Mouse (Mus musculus) lung, embryonic 15.5 days (tissue): Measurements from ENCODE around the gene Me1. TPM values are rescaled to one million over a fixed set of nuclear protein-coding genes. Genes with fewer than 3 reads are reported as not detected.
A peak's percentile ranks its signal among the peaks of the same experiment; 100 is the strongest.

Experiments
- ATAC-seq: fragments of 200-750 bp; cut with Nextera tagmentation; 2 replicates; pipeline ENCODE4 v1.8.0; 2017; ENCODE audit warnings: moderate number of reproducible peaks, borderline replicate concordance; ENCODE audit not compliant: low FRiP score, low TSS enrichment; ENCODE audit errors: extremely low read depth
- H3K27ac ChIP-seq: fragments of 300-500 bp; sonication (generic); 2 replicates; pipeline ENCODE4 v1.5.1; 2015; ENCODE audit warnings: moderate library complexity, mild to moderate bottlenecking, inconsistent platforms
- H3K27me3 ChIP-seq: fragments of 300-500 bp; sonication (generic); 2 replicates; pipeline ENCODE4 v1.6.1; 2015; ENCODE audit warnings: inconsistent platforms
- H3K36me3 ChIP-seq: fragments of 300-500 bp; sonication (generic); 2 replicates; pipeline ENCODE4 v1.6.1; 2015; ENCODE audit warnings: inconsistent platforms
- H3K4me1 ChIP-seq: fragments of 300-500 bp; sonication (generic); 2 replicates; pipeline ENCODE4 v1.6.1; 2015; ENCODE audit warnings: inconsistent platforms
- H3K4me2 ChIP-seq: fragments of 300-500 bp; sonication (generic); 2 replicates; pipeline ENCODE4 v1.6.1; 2015; ENCODE audit warnings: inconsistent platforms, mild to moderate bottlenecking, moderate library complexity
- H3K4me3 ChIP-seq: fragments of 300-500 bp; sonication (generic); 2 replicates; pipeline ENCODE4 v1.5.1; 2015; ENCODE audit warnings: mild to moderate bottlenecking, inconsistent platforms
- H3K9ac ChIP-seq: fragments of 300-500 bp; sonication (generic); 2 replicates; pipeline ENCODE4 v1.6.1; 2015; ENCODE audit warnings: inconsistent platforms
- H3K9me3 ChIP-seq: fragments of 300-500 bp; sonication (generic); 2 replicates; pipeline ENCODE4 v1.6.1; 2016; ENCODE audit warnings: inconsistent platforms
- WGBS: fragments of 180-500 bp; shearing (Covaris S2); methylation state at CpG from one replicate; pipeline ENCODE4 v1.1.7; 2015; 5-methylcytosine and 5-hydroxymethylcytosine counted together
- polyA plus RNA-seq: library from polyadenylated mRNA; unstranded; fragments of >200 nt; fragmentation: Nextera tagmentation; extraction: Ambion mirVana; gene quantifications from 2 replicates; pipeline ENCODE4 v1.2.1, GENCODE M21; 2015

Me1 gene
- polyA plus RNA-seq, 1 experiment from 2014 or later = 32.6 TPM

GRCm38 (mm10) chr9:86650822-86651221 is 44.9 kb downstream of the Me1 start:
- H3K27me3 ChIP-seq = no peaks in the 10 kb centered on the region
- H3K9ac ChIP-seq = no peak overlapping the region
- ATAC-seq = no peak
- no peak overlapping the region for H3K4me3 ChIP-seq
- WGBS = 83% methylated on average over 5 of the region's 5 CpGs
- no peak overlapping the region for H3K27ac ChIP-seq
- peaks cover 7% of the 10 kb centered on the region for H3K4me1 ChIP-seq
- no peaks in the 10 kb centered on the region for H3K9me3 ChIP-seq
- H3K4me2 ChIP-seq = no peak overlapping the region
- no peaks in the 10 kb centered on the region for H3K36me3 ChIP-seq

- 38% methylated on average over 7 of the region's 7 CpGs for WGBS
- ATAC-seq = no peak
- Histone ChIP-seq H3K4me1 (peaks cover 7% of the 10 kb centered on the region), H3K27me3 (no peaks in the 10 kb centered on the region), H3K36me3 (no peaks in the 10 kb centered on the region), H3K27ac (peak overlapping the region; percentile 30; the same call in 1 of the 2 replicates), H3K4me2 (no peak overlapping the region), H3K4me3 (no peak overlapping the region), H3K9me3 (no peaks in the 10 kb centered on the region), H3K9ac (no peak overlapping the region)
These were observed 47.7 kb downstream of the Me1 start for GRCm38 (mm10) chr9:86647931-86648550.

GRCm38 (mm10) chr9:86646807-86647206 is 48.9 kb downstream of the Me1 start:
- Histone ChIP-seq H3K9me3 (no peaks in the 10 kb centered on the region), H3K36me3 (no peaks in the 10 kb centered on the region), H3K4me2 (no peak overlapping the region), H3K27ac (no peak overlapping the region), H3K9ac (no peak overlapping the region), H3K27me3 (no peaks in the 10 kb centered on the region), H3K4me1 (peaks cover 7% of the 10 kb centered on the region), H3K4me3 (no peak overlapping the region)
- no peak for ATAC-seq
- 0% methylated on average over 1 of the region's 1 CpGs for WGBS

DNA sequence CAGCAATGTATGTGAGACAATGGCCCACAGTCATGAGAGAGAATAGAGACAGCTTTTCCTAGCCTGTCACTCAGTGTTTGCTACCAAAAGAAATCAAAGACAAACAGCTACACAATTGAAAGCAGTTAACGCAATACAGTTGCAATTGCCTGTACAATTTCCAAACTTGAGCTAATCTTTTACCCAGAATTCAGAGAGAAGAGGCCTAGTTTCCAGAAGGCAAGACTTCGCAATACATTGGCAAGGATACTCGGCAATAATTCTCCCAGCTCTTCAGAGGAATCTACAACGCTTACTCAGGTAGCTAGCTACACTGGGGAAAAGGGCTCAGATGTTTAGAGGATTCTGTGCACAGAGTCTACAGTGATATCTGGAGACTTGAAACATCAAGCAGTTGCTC is 52.3 kb downstream of the Me1 start:
- WGBS = 85% methylated on average over 4 of the region's 4 CpGs
- no peak overlapping the region for H3K27ac ChIP-seq
- no peak overlapping the region for H3K4me3 ChIP-seq
- H3K9ac ChIP-seq = no peak overlapping the region
- peaks cover 12% of the 10 kb centered on the region for H3K4me1 ChIP-seq
- no peaks in the 10 kb centered on the region for H3K27me3 ChIP-seq
- H3K36me3 ChIP-seq = no peaks in the 10 kb centered on the region
- no peak for ATAC-seq
- no peak overlapping the region for H3K4me2 ChIP-seq
- H3K9me3 ChIP-seq = no peaks in the 10 kb centered on the region

GRCm38 (mm10) chr9:86638771-86639170 is 57.0 kb downstream of the Me1 start:
- Histone ChIP-seq H3K27me3 (no peaks in the 10 kb centered on the region), H3K9me3 (no peaks in the 10 kb centered on the region), H3K9ac (no peak overlapping the region), H3K4me1 (peaks cover 8% of the 10 kb centered on the region), H3K4me3 (no peak overlapping the region), H3K36me3 (no peaks in the 10 kb centered on the region), H3K27ac (no peak overlapping the region), H3K4me2 (no peak overlapping the region)
- WGBS = 56% methylated on average over 6 of the region's 6 CpGs
- 0 out of 2 replicates have a peak, but pooled peaks have one; percentile 27 for ATAC-seq

DNA sequence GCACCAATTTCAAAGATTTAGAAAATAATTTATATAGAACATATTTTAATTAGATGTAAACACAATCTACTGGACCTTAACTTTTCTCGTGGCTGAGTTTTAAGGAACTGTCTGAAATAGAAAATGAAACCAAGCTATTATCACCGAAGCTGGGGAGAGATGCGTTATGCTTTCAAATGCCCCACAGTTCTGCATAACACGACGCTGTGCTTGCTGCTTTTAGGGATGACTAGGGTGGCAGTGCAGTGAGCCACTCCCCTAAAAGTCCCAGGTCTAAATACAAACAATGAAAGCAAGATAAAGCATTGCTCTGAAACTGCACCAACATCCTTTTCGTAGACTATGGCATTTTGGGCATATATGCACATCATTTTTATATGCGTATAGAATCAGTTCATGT is 64.6 kb downstream of the Me1 start:
- H3K36me3 ChIP-seq = no peaks in the 10 kb centered on the region
- WGBS = 60% methylated on average over 7 of the region's 7 CpGs
- no peak overlapping the region for H3K4me3 ChIP-seq
- H3K4me2 ChIP-seq = no peak overlapping the region
- H3K27me3 ChIP-seq = no peaks in the 10 kb centered on the region
- 0 out of 2 replicates have a peak, but pooled peaks cover 5% of the 10 kb centered on the region for H3K4me1 ChIP-seq
- ATAC-seq = no peak
- no peak overlapping the region for H3K9ac ChIP-seq
- H3K27ac ChIP-seq = no peak overlapping the region
- H3K9me3 ChIP-seq = no peaks in the 10 kb centered on the region

- 70% methylated on average over 5 of the region's 5 CpGs for WGBS
- H3K27me3 ChIP-seq = no peaks in the 10 kb centered on the region
- H3K4me3 ChIP-seq = no peak overlapping the region
- H3K36me3 ChIP-seq = no peaks in the 10 kb centered on the region
- no peak overlapping the region for H3K4me2 ChIP-seq
- no peaks in the 10 kb centered on the region for H3K9me3 ChIP-seq
- H3K9ac ChIP-seq = no peak overlapping the region
- no peak overlapping the region for H3K27ac ChIP-seq
- no peak for ATAC-seq
- 0 out of 2 replicates have a peak, but pooled peaks cover 5% of the 10 kb centered on the region for H3K4me1 ChIP-seq
These were observed 65.3 kb downstream of the Me1 start for GRCm38 (mm10) chr9:86630352-86630931.

- Histone ChIP-seq H3K9ac (no peak overlapping the region), H3K4me1 (0 out of 2 replicates have a peak, but pooled peaks cover 5% of the 10 kb centered on the region), H3K4me3 (no peak overlapping the region), H3K27ac (no peak overlapping the region), H3K4me2 (no peak overlapping the region), H3K27me3 (no peaks in the 10 kb centered on the region), H3K9me3 (no peaks in the 10 kb centered on the region), H3K36me3 (no peaks in the 10 kb centered on the region)
- WGBS = 78% methylated on average over 6 of the region's 6 CpGs
- ATAC-seq = no peak
These were observed 66.4 kb downstream of the Me1 start for GRCm38 (mm10) chr9:86629379-86629778.

DNA sequence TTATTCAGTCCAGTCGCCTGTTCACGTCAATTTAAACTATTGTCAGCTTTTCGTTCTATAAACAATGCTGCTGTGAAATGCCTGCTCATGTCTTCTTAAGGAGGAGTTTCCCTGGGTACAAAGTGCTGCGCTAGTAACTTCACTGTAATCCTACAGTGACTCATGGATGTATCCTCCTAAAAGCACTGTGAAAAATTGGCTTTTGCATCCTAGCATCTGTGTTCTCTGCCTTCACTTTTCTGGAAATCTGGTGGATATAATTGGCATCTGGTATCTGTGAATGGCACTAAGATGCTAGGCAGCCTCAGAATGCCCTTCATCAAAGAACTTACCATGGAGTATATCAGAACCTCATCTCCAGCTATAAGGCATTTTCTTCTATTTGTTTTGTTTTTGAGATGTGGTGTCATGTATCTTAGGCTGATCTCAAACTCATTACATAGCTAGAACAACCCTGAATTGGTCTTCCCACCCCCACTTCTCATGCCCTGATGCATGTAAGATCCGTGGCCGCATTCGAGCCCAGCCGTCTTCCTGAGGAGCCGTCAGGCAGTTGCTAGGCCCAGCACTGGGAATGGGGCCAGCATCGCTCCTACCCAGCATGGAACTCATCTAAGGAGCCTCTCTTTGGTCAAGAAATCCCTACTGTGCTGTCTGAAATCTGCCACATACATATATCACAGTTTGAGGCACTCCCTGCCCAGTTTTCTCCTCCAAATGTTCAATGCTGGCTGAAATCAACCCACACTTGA is 67.8 kb downstream of the Me1 start:
- no peaks in the 10 kb centered on the region for H3K27me3 ChIP-seq
- peak; percentile 42; the same call in 1 of the 2 replicates for ATAC-seq

DNA sequence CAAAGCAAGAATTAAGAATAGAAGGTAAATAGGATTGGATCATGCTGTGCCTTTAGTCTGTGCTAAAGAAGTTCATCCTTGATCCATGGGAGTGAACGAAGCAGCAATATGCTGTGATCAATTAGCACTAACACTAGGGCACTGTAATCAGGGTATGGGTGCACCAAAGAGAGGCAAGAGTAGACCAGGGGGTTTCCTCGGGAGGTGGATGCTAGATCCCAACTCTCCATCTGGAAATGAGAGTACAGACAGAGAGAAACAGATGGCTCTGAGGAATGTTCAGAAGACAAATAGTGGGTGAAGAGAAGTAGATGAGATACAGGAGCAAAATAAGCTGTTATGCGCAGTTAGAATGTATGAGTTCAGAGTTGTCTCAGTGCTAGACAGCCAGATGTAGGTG is 68.8 kb downstream of the Me1 start:
- H3K36me3 ChIP-seq = no peaks in the 10 kb centered on the region
- WGBS = 80% methylated on average over 3 of the region's 3 CpGs
- H3K27ac ChIP-seq = no peak overlapping the region
- no peaks in the 10 kb centered on the region for H3K9me3 ChIP-seq
- ATAC-seq = no peak
- H3K4me3 ChIP-seq = no peak overlapping the region
- H3K27me3 ChIP-seq = no peaks in the 10 kb centered on the region
- 0 out of 2 replicates have a peak, but pooled peaks cover 5% of the 10 kb centered on the region for H3K4me1 ChIP-seq
- no peak overlapping the region for H3K4me2 ChIP-seq
- no peak overlapping the region for H3K9ac ChIP-seq

More for the DNA sequence above, 67.8 kb downstream of the Me1 start:
- Histone ChIP-seq H3K9ac (no peak overlapping the region), H3K27ac (no peak overlapping the region), H3K4me2 (no peak overlapping the region), H3K4me1 (0 out of 2 replicates have a peak, but pooled peaks cover 5% of the 10 kb centered on the region), H3K36me3 (no peaks in the 10 kb centered on the region), H3K4me3 (no peak overlapping the region), H3K9me3 (no peaks in the 10 kb centered on the region)
- WGBS = 71% methylated on average over 10 of the region's 10 CpGs

DNA sequence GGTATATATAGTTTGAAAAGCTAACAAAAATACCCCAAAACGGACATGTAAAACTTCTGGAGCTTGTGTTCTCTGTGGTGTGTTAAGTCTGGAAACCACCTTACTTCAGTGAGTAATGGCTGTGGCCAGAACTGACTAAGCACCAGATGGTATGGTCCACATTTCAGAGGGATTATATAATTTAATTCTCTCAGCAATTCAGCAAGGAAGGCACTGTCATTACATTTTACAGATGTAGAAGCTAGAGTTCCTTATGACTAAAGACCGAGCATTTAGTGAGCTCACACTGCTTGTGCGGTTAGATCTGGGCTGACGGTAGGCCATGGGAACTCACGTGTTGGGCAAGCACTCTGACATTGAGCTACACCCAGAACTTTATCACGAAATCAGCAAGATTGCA is 71.0 kb downstream of the Me1 start:
- no peak overlapping the region for H3K4me3 ChIP-seq
- 85% methylated on average over 6 of the region's 6 CpGs for WGBS
- H3K4me1 ChIP-seq = 0 out of 2 replicates have a peak, but pooled peaks cover 5% of the 10 kb centered on the region
- no peak overlapping the region for H3K4me2 ChIP-seq
- H3K27ac ChIP-seq = no peak overlapping the region
- no peaks in the 10 kb centered on the region for H3K27me3 ChIP-seq
- no peak for ATAC-seq
- no peaks in the 10 kb centered on the region for H3K36me3 ChIP-seq
- H3K9ac ChIP-seq = no peak overlapping the region
- H3K9me3 ChIP-seq = no peaks in the 10 kb centered on the region

GRCm38 (mm10) chr9:86624039-86624438 is 71.7 kb downstream of the Me1 start:
- H3K4me1 ChIP-seq = 0 out of 2 replicates have a peak, but pooled peaks cover 5% of the 10 kb centered on the region
- 61% methylated on average over 12 of the region's 12 CpGs for WGBS
- no peak overlapping the region for H3K9ac ChIP-seq
- H3K4me3 ChIP-seq = no peak overlapping the region
- H3K27ac ChIP-seq = no peak overlapping the region
- no peaks in the 10 kb centered on the region for H3K9me3 ChIP-seq
- H3K4me2 ChIP-seq = no peak overlapping the region
- ATAC-seq = no peak
- H3K36me3 ChIP-seq = no peaks in the 10 kb centered on the region
- no peaks in the 10 kb centered on the region for H3K27me3 ChIP-seq
